Mouse (Mus musculus): ENCODE measurements around the gene Shroom4. TPM values are rescaled to one million over a fixed set of nuclear protein-coding genes. Genes with fewer than 3 reads are reported as not detected.

Gene Shroom4
- polyA plus RNA-seq, 1 experiment from 2014 or later, result 2.4 TPM

DNA sequence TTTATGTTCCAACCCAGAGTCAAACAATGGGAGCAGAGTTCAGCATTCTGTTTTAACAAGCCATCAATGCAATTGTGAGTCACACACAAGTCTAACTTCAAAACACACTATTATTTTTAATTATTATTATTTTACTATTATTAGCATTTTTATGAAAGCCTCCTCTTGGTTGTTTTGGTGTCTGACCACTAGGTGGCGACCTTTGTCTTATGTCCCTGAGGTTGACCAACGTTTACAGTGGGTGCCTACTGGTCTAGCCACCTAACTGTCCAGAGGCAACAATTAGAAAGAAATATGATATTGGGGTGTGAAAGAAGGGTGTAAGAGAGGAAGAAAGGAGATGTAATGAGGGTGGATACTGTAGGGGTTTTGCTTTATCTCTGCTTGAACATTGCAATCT, 254.4 kb downstream of the Shroom4 start:
- H3K36me3 ChIP-seq, result no peaks in the 10 kb centered on the region
- no peaks in the 10 kb centered on the region for H3K27me3 ChIP-seq (replicated peaks)
- H3K9ac ChIP-seq, result no peak overlapping the region
- H3K4me3 ChIP-seq (replicated peaks), result no peak overlapping the region
- no peaks in the 10 kb centered on the region for H3K9me3 ChIP-seq
- 2% methylated on average over 2 of the region's 2 CpGs for WGBS
- ATAC-seq (ENCODE audit: insufficient read depth, low FRiP score, low read depth), result no peak
- no peak overlapping the region for H3K4me2 ChIP-seq
- H3K4me1 ChIP-seq, result no peaks in the 10 kb centered on the region
- no peak overlapping the region for H3K27ac ChIP-seq

DNA sequence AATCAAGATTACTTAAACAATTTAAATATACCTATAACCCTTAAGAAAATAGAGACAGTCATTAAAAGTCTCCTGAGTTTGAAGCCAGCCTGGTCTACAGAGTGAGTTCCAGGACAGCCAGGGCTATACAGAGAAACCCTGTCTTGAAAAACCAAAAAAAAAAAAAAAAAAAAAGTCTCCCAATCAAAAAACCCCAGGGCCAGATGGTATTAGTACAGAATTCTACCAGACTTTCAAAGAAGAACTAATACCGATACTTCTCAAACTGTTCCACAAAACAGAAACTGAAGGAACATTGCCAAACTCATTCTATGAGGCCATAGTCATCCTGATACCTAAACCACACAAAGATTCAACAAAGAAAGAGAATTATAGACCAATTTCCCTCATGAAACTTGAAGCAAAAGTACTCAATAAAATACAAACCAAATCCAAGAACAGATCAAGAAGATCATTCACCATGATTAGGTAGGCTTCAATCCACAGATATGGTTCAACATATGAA, 259.2 kb downstream of the Shroom4 start:
- WGBS, result 97% methylated on average over 1 of the region's 1 CpGs
- ATAC-seq (ENCODE audit: insufficient read depth, low FRiP score, low read depth), result no peak
- no peaks in the 10 kb centered on the region for H3K9me3 ChIP-seq

More for the DNA sequence above, 259.2 kb downstream of the Shroom4 start:
- no peak overlapping the region for H3K4me3 ChIP-seq (replicated peaks)
- H3K4me1 ChIP-seq, result no peaks in the 10 kb centered on the region
- no peaks in the 10 kb centered on the region for H3K27me3 ChIP-seq (replicated peaks)
- H3K27ac ChIP-seq, result no peak overlapping the region
- no peak overlapping the region for H3K4me2 ChIP-seq
- no peaks in the 10 kb centered on the region for H3K36me3 ChIP-seq
- H3K9ac ChIP-seq, result no peak overlapping the region

Other genes with a start within 250 kb of the Shroom4 start
- gene Nudt10, start 226.8 kb upstream of the Shroom4 start, polyA plus RNA-seq (2015; fragmentation: Nextera tagmentation; extraction: Ambion mirVana), result 4.5 and 4.9 TPM in 2 replicates
- gene Bmp15, start 79.1 kb upstream of the Shroom4 start, polyA plus RNA-seq (2015; fragmentation: Nextera tagmentation; extraction: Ambion mirVana), result 0.04 and 0.06 TPM in 2 replicates